Mouse (Mus musculus) testis, postnatal 10 days (tissue): Measurements from ENCODE around the gene Rcor1.

Source experiments
- DNase-seq: peaks from one replicate; pipeline ENCODE4 v3.0.0; 2021; ENCODE audit warnings: low spot score

The Rcor1 gene

GRCm38 (mm10) chr12:111134169-111134568 is 95.0 kb downstream of the Rcor1 start:
- no peak for DNase-seq

- no peak for DNase-seq
Measured at GRCm38 (mm10) chr12:111134791-111135733, 95.9 kb downstream of the Rcor1 start.

- DNase-seq, result no peak
Measured at GRCm38 (mm10) chr12:111135953-111136352, 96.8 kb downstream of the Rcor1 start.

GRCm38 (mm10) chr12:111137079-111137478 is 97.9 kb downstream of the Rcor1 start:
- DNase-seq, result no peak

- DNase-seq, result peak; percentile 64
Measured at GRCm38 (mm10) chr12:111143005-111143508, 103.9 kb downstream of the Rcor1 start.

- peak; percentile 64 for DNase-seq
Measured at GRCm38 (mm10) chr12:111143509-111144063, 104.4 kb downstream of the Rcor1 start.

GRCm38 (mm10) chr12:111144598-111144997 is 105.4 kb downstream of the Rcor1 start:
- DNase-seq, result no peak

- no peak for DNase-seq
Measured at GRCm38 (mm10) chr12:111145269-111145668, 106.1 kb downstream of the Rcor1 start.

GRCm38 (mm10) chr12:111149495-111150235 is 110.5 kb downstream of the Rcor1 start:
- DNase-seq, result no peak

- DNase-seq, result peak; percentile 61
Measured at GRCm38 (mm10) chr12:111150236-111150596, 111.1 kb downstream of the Rcor1 start.

GRCm38 (mm10) chr12:111151422-111152156 is 112.4 kb downstream of the Rcor1 start:
- no peak for DNase-seq

- no peak for DNase-seq
Measured at GRCm38 (mm10) chr12:111152579-111152978, 113.4 kb downstream of the Rcor1 start.

GRCm38 (mm10) chr12:111152981-111153710 is 114.0 kb downstream of the Rcor1 start:
- no peak for DNase-seq

- no peak for DNase-seq
Measured at GRCm38 (mm10) chr12:111153946-111154345, 114.8 kb downstream of the Rcor1 start.

- DNase-seq, result no peak
Measured at GRCm38 (mm10) chr12:111154641-111155040, 115.5 kb downstream of the Rcor1 start.

- DNase-seq, result no peak
Measured at GRCm38 (mm10) chr12:111155756-111156155, 116.6 kb downstream of the Rcor1 start.

GRCm38 (mm10) chr12:111159659-111160428 is 120.7 kb downstream of the Rcor1 start:
- no peak for DNase-seq

GRCm38 (mm10) chr12:111160871-111161270 is 121.7 kb downstream of the Rcor1 start:
- no peak for DNase-seq

- no peak for DNase-seq
Measured at GRCm38 (mm10) chr12:111161943-111162311, 122.8 kb downstream of the Rcor1 start.

GRCm38 (mm10) chr12:111162312-111163061 is 123.3 kb downstream of the Rcor1 start:
- peak; percentile 53 for DNase-seq
